Mouse (Mus musculus): ENCODE results near the gene Gm43738. TPM values are rescaled to one million over a fixed set of nuclear protein-coding genes. Genes with fewer than 3 reads are reported as not detected.

The Gm43738 gene
- total RNA-seq (2021) = not detected
- long read RNA-seq, experiment 1, partial matches to known transcripts = 1 of 2 reads
- long read RNA-seq, experiment 1, other reads (novel, unspliced or antisense) = 1 of 2 reads
- long read RNA-seq, experiment 2, partial matches to known transcripts = 0 of 2 reads
- long read RNA-seq, experiment 2, other reads (novel, unspliced or antisense) = 2 of 2 reads

GRCm38 (mm10) chr3:89100811-89101210, at the start of gene Gm43738:
TSS of gene Gm43738 (minus strand) at chr3:89101099.
- no peak for TF ChIP-seq CTCF (IDR thresholded peaks at IDR 0.05)
- Histone ChIP-seq H3K4me3 (peak within 1 kb of the TSS; percentile 82), H3K27ac (peak within 1 kb of the TSS; percentile 80)
- peak; percentile 44 for DNase-seq
- intact Hi-C loops (cut with DNase I) = no loop called here

GRCm38 (mm10) chr3:89148567-89148966, 47.7 kb upstream of the Gm43738 start:
- intact Hi-C loops (cut with DNase I) = no loop called here

DNA sequence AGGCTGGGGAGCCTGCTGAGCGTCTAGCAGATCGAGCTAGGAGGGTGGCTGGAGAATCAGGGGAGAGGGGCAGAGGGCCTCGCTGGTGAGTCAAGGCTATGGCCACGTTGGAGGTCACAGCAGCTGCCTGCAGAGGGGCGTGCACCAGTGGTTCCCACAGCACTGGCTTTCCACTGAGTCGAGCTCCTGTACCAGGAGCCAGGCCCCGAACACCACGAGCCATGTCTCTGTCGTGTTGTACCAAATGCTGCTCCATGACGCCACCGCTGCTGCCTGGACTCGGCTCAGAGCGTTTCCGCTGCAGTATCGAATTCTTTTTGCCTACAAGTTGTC, 47.0 kb upstream of the Gm43738 start:
- intact Hi-C loops (cut with DNase I) = no loop called here
- no peak for TF ChIP-seq CTCF (IDR thresholded peaks at IDR 0.05)
- H3K4me3 ChIP-seq = no peak overlapping the region

More at GRCm38 (mm10) chr3:89148567-89148966, 47.7 kb upstream of the Gm43738 start:
- Histone ChIP-seq H3K27ac (no peak overlapping the region), H3K4me3 (no peak overlapping the region)
- DNase-seq = no peak
- no peak for TF ChIP-seq CTCF (IDR thresholded peaks at IDR 0.05)

DNA sequence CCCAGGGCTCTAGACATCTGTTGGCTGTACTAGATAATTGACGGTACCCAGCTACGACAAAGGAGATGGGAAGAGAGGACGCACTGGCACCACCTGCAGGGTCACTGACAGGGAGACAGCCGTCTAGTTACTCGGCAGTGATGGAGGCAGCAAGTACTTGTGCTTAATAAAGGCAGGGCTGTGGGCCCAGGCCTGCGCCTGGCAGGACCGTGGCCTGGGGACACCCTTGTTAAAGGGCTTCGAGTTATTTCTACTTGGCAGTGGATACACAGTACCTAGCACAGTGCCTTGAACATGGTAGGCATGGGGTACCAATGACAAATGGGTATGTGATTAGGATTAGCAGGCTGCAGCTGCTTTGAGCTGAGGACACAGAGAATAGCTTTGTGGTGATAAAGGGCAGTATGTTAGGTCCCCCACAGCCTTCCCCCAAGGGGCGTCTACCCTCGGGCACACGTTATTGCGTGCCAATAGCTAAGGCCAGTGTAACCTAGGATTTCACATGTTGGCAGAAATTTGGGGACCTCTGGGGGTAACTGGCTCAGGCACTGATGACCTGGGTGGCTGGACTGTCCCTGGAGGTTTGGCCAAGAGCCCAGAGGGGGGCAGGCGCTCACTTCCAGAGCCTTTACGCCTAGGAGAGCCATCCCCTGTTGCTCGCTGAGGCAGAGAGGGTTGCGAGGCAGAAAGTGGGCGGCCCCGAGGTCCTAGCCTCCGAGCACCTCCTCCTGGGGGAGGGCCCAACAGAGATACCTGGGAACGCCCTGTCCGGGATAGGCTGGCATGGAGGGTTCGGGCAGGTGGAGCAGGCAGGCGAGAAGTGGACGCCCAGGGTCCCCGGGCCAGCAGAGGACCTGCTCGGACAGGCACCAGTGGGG, 46.4 kb upstream of the Gm43738 start:
- DNase-seq = no peak
- Histone ChIP-seq H3K27ac (no peak overlapping the region), H3K4me3 (no peak overlapping the region)
- no peak for TF ChIP-seq CTCF (IDR thresholded peaks at IDR 0.05)
- intact Hi-C loops (cut with DNase I) = no loop called here

More for the DNA sequence above, 47.0 kb upstream of the Gm43738 start:
- DNase-seq = no peak
- no peak overlapping the region for H3K27ac ChIP-seq

DNA sequence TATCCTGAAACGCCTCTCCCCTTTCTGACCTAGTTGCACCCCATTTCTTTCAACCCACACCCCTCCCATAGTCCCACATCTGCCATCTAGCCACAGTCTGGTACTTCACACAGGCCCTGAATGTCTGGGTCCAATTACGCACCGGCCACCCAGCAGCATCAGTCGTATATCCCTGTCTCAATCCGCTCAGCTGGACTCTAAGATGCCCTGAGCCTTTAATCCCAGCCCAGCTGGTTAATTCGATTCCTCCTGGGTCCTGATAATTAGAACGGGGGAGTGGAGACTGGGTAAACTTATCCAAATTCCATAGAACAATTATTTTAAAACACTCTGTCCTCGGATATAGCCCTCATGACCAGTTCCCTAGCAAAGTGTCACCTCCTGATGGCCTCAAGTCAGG, 44.7 kb upstream of the Gm43738 start:
- H3K4me3 ChIP-seq = no peak overlapping the region
- TF ChIP-seq CTCF (IDR thresholded peaks at IDR 0.05) = no peak
- intact Hi-C loops (cut with DNase I) = no loop called here
- no peak for DNase-seq
- no peak overlapping the region for H3K27ac ChIP-seq

DNA sequence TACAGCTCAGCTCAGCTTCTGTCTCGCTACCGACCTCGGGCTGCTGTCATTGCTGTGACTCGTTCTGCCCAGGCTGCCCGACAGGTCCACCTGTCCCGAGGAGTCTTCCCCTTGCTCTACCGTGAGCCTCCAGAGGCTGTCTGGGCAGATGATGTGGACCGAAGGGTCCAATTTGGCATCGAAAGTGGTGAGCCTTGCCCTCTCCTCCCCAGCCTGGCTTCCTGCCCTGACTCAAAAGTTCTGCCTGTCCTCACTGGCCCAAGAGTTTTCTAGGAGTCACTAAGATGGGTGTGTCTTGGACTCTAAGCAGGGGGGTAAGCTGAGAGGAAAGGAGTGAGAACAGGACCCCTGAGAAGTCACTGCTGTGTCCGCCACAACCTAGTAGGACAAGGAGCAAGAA, 43.9 kb upstream of the Gm43738 start:
- intact Hi-C loops (cut with DNase I) = no loop called here
- no peak for DNase-seq
- TF ChIP-seq CTCF (IDR thresholded peaks at IDR 0.05) = no peak
- no peak overlapping the region for H3K4me3 ChIP-seq
- no peak overlapping the region for H3K27ac ChIP-seq

DNA sequence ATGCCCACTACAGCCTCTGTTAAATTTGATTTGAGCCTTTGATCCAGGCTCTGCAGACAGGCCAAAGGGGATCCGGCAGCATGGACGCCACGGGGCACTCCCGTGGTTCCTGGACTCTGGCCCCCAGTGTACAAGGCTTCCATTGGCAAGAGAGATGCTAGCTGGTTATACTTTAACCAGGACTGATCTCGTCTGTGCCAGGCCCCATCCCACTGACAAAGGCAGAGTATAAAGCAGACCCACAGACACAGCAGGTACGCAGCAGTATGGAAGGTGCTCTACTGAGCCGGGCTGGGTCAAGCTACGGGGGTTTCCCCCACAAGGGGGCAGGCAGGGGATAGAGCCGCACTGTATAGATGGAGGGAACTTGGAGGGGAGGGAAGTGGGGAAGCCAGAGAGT, 35.5 kb upstream of the Gm43738 start:
- no peak overlapping the region for H3K4me3 ChIP-seq
- intact Hi-C loops (cut with DNase I) = no loop called here
- DNase-seq = no peak
- no peak overlapping the region for H3K27ac ChIP-seq
- no peak for TF ChIP-seq CTCF (IDR thresholded peaks at IDR 0.05)

- H3K27ac ChIP-seq = no peak within 1 kb of the TSS
- intact Hi-C loops (cut with DNase I) = no loop called here
- DNase-seq = no peak
- TF ChIP-seq CTCF (IDR thresholded peaks at IDR 0.05) = no peak
- no peak within 1 kb of the TSS for H3K4me3 ChIP-seq
Observed at GRCm38 (mm10) chr3:89135958-89136357, 35.1 kb upstream of the Gm43738 start, which contains the start of gene Pklr. TSS of gene Pklr (plus strand) at chr3:89136142.

GRCm38 (mm10) chr3:89133752-89134151, 32.9 kb upstream of the Gm43738 start:
- H3K27ac ChIP-seq = no peak overlapping the region
- TF ChIP-seq CTCF (IDR thresholded peaks at IDR 0.05) = no peak
- H3K4me3 ChIP-seq = no peak overlapping the region
- intact Hi-C loops (cut with DNase I) = no loop called here
- no peak for DNase-seq

GRCm38 (mm10) chr3:89133063-89133450, 32.2 kb upstream of the Gm43738 start:
- intact Hi-C loops (cut with DNase I) = no loop called here
- no peak for DNase-seq
- H3K27ac ChIP-seq = no peak overlapping the region
- H3K4me3 ChIP-seq = no peak overlapping the region
- TF ChIP-seq CTCF (IDR thresholded peaks at IDR 0.05) = no peak

DNA sequence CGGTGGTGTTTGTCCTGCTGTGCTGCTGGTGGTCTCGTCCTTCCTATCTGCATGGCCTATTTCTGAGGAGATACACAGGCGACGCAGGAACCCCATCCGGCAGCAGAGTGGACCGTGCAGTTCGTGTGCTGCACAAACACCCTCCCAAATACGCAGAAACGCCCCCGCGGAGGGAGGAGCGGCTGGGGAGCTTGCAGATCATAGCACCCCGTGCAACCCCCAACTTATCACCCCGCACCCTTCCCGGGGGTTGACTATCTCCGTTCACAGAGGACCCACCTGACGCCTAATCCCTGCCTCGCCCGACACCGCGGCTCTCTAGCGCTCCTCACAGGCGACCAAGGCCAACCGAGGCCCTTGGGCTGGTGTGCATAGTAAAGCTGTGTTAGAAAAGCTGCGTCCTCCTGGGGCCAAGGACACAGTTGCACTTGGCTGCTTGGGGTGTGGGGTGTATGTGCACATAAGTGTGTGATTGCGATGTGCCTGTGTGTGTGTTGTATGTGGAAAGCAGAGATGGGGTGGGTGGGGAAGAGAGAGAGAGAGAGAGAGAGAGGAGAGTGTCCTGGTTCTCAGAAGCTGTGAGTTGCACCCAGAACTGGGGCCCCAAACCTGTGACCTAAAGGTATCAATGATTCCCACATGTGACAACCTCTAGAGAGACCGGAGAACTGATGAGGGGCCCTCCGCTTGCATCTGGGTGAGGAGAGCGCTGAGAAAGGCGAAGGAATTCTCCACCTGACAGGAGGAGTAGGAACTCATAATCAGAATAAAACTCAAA, 31.6 kb upstream of the Gm43738 start:
- TF ChIP-seq CTCF (IDR thresholded peaks at IDR 0.05) = peak; percentile 39; the same call in 1 of the 2 replicates
- peak; percentile 29 for DNase-seq
- intact Hi-C loops (cut with DNase I) = no loop called here
- H3K4me3 ChIP-seq = peak overlapping the region; percentile 40
- no peak overlapping the region for H3K27ac ChIP-seq

DNA sequence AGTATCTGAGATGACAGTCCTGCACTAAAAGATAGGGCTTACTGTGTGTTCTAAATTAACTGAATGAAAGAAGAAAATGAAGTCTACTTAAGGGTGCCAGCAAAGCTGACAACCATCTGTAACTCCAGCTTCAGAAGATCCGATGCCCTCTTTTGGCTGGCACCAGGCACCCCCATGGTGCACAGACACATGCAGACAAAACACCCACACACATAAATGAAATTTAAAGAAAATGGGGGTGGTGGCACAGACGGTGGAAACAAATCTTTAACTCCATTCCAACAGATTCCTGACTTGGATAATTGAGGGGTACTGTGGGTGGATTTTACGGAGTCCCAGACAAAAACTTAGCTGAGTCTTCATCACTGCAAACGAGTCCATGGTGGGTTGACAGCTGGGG, 30.9 kb upstream of the Gm43738 start:
- H3K4me3 ChIP-seq = no peak overlapping the region
- TF ChIP-seq CTCF (IDR thresholded peaks at IDR 0.05) = no peak
- H3K27ac ChIP-seq = no peak overlapping the region
- intact Hi-C loops (cut with DNase I) = no loop called here
- DNase-seq = no peak

GRCm38 (mm10) chr3:89129908-89130307, 29.0 kb upstream of the Gm43738 start:
- Histone ChIP-seq H3K4me3 (no peak overlapping the region), H3K27ac (no peak overlapping the region)
- DNase-seq = no peak
- TF ChIP-seq CTCF (IDR thresholded peaks at IDR 0.05) = no peak
- intact Hi-C loops (cut with DNase I) = no loop called here
